ENCODE assay signal across 21 mouse cellular contexts in the genomic region with DNA sequence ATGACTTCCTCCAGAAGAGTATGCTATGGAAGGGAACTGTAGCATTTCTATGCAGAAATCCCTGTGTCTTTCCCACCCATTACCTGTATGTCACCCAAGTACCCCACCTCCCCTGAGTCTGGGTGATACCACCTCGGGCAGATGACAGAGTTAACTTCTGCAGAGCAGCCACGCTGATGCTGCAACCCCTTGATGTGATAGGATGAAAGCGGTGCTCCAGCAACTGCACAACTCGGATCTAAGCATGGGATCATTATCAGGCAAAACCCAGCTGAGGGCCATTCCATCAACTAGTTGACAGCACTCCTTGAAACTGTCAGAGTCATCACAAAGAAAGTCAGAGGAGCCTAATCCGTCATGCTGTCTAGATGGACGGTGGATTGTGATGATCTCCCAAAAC.
"Had no signal": no experiment of that assay in that cellular context is flagged by ENCODE, and none has a peak within 500 bp of the region (broad histone marks: within the 10 kb centered on the region; RNA-seq: fewer than 3 reads in every experiment).

No protein-coding gene starts in this region.

- H3K4me2 ChIP-seq: lung, embryonic 15.5 days; midbrain, embryonic 12.5 days; neural tube, embryonic 13.5 days; neural tube, embryonic 15.5 days had no signal

- ATAC-seq: lung, postnatal 0 days had no signal

- H3K27ac ChIP-seq: liver, embryonic 14.5 days; lung, embryonic 15.5 days; macrophage; midbrain, embryonic 10.5 days; midbrain, embryonic 12.5 days; neural tube, embryonic 13.5 days; neural tube, embryonic 15.5 days had no signal

- H3K4me1 ChIP-seq: midbrain, embryonic 12.5 days; neural tube, embryonic 13.5 days; neural tube, embryonic 15.5 days had no signal

- DNase-seq: lung, adult 2 months; lung, postnatal 14 days; lung, postnatal 36 days; midbrain, embryonic 14.5 days; retina, postnatal 1 day; right cerebral cortex, adult 18-20 months; right cerebral cortex, postnatal 25 days; right cerebral cortex, postnatal 4 days; spleen, adult 18-20 months; thymus, adult 18-20 months; thymus, postnatal 14 days; thymus, postnatal 36 days had no signal

- H3K27me3 ChIP-seq: lung, embryonic 15.5 days; midbrain, embryonic 12.5 days; neural tube, embryonic 13.5 days; neural tube, embryonic 15.5 days had no signal

- H3K4me3 ChIP-seq: lung, embryonic 15.5 days; midbrain, embryonic 10.5 days; midbrain, embryonic 12.5 days; myocyte; neural tube, embryonic 13.5 days; neural tube, embryonic 15.5 days had no signal

- H3K9ac ChIP-seq: liver, embryonic 14.5 days; lung, embryonic 15.5 days; midbrain, embryonic 12.5 days; neural tube, embryonic 13.5 days; neural tube, embryonic 15.5 days had no signal

- H3K9me3 ChIP-seq: lung, embryonic 15.5 days; midbrain, embryonic 10.5 days; midbrain, embryonic 12.5 days; neural tube, embryonic 13.5 days; neural tube, embryonic 15.5 days had no signal

- H3K36me3 ChIP-seq: lung, embryonic 15.5 days; midbrain, embryonic 10.5 days; midbrain, embryonic 12.5 days; neural tube, embryonic 13.5 days; neural tube, embryonic 15.5 days had no signal
